Mouse (Mus musculus): Measurements from ENCODE around the gene Eif2b2. TPM values are rescaled to one million over a fixed set of nuclear protein-coding genes. Genes with fewer than 3 reads are reported as not detected.

The Eif2b2 gene
- polyA plus RNA-seq, 2 experiments from 2014 or later = 67.3 to 94.7 TPM

DNA sequence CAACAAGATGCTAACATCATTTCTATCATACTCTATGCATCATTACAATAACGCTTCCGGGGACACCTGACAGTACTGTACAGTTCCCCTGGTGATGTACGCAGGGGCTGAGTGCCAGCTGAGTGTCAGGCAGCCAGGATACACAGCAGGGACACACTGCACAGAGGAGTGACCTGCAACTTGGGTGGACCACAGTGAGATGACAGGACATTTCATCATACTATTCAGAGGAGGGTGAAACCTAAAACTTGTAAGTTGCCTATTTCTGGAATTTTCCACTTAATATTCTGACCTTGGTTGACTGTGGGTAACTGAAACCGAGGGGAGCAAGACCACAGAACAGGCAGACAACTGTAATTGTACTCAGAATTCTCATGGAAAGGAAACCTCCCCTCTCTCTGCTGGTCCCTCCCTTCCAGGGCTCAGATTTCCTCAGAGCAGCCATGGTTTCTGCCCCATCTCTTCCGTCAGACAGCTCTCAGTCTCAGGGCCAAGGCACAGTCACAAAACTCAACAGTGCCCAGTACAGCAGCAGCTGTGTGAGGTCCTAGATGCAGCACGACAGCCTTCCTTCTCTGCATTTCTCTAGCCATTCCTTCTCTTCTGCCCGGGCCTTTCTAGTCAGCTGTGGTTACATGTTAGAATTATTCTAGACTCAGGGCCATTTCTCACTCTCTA, 36.9 kb downstream of the Eif2b2 start:
- ATAC-seq = no peak

DNA sequence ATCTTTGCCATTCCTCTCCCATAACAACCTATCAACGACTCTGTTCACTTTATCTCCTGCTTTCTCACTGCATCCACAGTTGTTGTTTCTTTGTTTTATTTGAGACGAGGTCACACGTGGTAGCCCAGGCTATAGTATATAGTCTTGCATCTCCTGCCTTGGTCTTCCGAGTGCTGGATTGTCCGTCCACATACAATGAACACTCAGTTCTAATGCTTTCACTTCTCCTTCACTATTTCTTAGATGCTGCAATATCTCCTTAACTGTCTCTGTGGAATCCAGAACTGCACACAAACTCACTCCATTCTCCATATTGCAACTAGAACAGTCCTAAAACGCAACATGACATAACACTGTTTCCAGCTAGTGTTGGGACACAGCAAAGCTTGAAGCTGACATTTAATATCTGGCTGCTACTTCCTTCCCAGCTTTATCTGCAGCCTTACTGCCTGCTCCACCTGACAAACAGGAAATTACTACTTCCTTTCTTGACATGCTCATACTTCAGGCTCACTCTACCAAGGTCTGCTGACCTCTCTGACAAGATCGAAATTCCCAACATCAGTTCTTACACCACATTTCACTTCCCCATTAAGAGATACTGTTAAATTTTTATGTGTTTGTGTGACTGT, 37.8 kb downstream of the Eif2b2 start:
- peak; percentile 85 for ATAC-seq

DNA sequence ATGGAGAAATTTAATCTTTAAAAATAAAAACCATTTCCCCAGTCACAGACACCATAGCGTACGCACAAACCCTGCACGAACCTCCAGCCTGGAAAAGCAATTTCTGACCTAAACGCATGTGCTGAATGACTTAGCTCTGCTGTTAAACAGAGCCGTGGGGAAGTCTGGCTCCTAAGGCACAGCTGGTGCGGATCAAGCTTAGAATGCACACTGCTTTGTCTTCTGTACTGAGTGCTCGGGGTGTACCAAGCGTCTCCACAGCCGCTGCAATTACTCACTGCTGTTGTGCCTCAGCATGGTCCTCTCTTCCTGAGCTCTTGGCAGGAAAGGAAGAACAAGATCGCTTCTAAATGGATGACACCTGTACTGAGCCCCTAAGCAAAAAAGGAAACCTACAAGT, 43.2 kb downstream of the Eif2b2 start:
- no peak for ATAC-seq

DNA sequence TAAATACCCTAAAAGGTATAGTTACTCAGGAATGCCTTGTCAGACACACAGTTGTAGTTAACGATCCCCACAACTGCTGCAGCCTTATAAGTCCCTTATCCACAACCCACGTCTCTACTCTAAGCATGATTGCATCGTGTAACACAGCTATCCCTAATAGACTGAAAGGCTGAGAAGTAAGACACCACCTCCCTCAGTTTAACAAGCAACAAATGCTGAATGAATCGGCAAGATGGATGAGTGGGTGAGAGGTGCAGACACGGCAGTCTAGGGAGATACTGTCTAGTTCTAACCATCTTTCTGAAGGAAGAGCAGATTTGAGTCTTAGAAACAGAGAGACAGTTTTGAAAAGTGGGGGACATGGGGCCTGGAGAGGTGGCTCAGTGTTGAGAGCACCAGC, 43.9 kb downstream of the Eif2b2 start:
- ATAC-seq = no peak

DNA sequence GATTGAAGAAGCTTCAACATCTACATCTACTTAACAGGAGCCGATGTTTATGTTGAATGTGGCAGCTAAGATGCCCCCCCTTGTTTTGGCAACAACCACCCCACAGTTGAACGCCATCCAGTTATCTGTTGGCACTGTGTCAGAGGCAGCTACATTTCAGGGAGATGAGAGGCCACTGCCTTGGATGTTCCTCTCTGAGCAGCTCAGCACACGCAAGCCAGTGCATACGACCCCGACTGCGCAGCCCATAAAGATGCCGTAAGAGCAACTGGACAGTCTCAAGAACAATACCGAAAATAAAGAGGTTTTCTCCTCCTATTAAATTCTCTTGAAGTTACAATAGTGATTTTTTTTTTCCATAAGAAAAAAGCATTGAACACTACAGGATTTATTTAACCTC, 45.2 kb downstream of the Eif2b2 start:
- no peak for ATAC-seq

DNA sequence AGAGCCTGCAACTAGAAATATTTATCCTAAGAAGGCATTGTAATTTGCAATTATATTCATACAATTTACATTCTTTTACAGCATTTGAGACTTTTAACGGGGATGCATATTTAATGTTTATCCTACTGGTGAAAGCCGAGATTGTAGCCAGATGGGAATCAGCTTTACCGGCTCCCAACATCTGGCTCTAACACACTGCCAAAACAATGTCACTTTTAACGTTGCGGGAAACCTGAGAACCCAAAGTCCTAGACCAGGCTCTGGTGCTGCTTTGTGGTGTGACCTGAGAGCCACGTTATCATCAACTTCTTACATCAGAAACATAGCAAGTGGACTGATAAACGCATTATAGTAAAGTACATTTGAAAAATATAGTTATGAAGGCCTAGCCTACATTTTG, 45.7 kb downstream of the Eif2b2 start:
- no peak for ATAC-seq

DNA sequence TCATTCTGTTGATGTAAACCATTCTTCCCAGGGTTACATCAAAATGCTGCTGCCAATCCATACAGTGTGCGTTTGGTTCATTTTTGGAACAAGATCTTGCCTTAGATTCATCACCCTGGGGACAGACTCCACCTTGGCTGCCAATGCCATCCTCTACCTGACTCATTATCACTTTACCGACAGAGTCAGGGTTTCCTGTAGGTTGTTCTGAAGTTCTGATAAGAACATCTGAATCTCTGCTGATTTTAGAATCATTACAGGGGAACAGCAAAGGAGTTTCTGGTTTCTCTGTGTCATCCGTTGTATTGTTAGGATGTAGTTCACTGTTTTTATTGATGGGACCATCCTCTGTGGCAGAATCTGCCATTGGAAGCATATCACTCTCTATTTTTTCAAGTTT, 47.0 kb downstream of the Eif2b2 start:
- ATAC-seq = no peak

DNA sequence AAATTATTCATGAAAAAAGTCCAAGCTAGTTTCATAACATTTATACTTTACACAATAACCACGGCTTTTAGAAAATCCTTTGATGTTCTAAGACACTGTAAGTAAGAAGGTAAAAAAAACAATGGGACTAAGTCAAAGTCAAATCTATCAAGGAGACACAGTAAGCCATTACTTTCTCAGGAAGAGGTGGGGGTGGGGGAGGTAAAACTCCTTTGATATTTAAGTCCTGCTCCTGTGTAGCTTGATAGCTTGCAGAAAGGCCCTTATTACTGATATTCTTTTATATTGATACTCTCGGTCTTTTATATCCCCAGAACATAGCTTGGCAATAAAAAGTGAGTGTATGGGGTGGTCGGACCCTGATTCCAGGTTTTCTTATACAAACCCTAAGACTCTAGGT, 50.5 kb downstream of the Eif2b2 start:
- ATAC-seq = no peak

DNA sequence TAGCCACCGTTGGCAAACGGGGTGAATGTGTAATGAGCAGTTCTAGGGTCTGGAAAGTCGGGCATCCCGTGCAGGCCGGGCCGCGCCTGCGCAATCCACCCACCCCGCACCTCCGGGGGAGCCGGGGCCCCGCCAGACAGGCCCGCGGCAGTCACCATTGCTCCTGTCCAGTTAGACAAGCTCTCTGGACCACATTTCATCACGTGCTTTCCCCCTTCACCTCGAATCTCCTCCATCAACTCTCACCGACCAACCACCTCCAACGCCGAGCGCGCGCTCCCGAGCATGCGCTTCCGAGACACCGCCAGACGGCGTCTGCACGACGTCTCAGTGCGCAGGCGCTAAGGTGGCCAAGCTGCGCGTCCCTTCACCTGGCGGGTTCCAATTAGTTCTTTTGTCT, 51.0 kb downstream of the Eif2b2 start, which contains the start of gene Mlh3:
Gene Mlh3, minus strand, starts transcription at position 281 of the 400 bp plus-strand sequence.
- ATAC-seq = peak; percentile 92

DNA sequence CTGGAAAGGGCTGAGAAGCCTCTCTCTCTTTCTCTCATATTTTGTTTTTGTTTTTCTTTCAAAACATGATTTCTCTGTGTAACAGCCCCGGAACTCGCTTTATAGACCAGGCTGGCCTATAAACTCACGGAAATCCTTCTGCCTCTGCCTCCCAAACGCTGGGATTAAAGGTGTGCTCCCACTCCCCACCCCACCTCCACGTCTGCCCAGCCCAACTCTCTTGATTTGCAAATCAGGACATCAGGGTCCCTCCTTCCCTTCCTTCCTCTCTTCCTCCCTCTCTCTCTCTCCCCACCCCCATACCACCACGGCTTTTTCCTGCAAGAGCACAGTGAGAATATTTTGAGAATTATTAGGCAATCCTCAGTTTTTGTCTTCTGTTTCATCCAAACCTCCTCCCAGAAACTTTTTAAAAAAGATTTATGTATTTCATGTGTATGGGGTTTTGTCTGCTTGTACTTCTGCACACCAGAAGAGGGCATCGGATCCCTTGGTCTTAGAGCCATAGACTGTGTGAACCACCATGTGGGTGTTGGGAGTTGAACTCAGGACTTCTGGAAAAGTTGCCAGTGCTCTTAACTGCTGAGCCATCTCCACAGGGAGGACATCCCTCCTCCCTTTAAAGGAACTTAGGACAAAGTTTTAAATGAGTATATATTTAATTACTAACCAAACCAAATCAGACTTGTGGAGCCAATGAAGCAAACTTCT, 52.0 kb downstream of the Eif2b2 start:
- ATAC-seq = no peak

DNA sequence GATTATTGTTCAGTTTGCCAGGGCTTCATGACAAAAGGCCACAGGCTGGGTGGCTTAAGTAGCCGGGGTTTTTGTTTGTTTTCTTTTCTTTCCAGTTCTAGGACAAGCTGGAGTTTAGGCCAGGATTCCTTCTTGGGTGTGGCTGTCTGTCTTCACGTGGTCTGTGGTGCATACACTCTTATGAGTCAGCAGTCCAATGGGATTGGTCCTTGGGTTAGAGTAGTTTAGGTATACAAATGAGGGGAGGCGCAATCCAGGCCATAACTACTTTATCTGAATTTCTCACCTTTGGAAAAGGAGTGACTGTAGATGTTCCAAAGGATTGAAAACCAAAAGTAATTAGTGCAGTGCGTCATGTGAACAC, 52.5 kb downstream of the Eif2b2 start:
- no peak for ATAC-seq

DNA sequence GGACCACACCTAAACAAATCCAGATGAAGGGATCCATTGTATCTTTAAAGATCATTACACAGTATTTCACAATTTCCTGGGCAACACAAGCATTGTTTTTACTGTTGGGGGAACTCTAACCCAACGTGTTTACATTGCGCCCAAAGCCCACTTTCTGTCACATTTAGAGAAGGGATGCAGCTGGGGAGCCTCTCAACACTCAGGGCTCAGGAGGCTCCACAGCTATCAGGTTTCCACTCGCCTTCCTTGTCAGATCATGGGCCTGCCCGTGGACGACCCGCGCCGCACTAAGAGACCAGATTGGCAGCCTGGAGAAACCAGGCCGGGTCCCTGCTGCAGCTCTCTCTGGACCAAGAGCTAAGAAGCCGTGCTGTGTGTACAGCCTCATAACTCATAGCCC, 54.2 kb downstream of the Eif2b2 start:
- no peak for ATAC-seq

Other genes starting within 250 kb of the Eif2b2 start
- gene Fcf1, start 248.6 kb upstream of the Eif2b2 start, polyA plus RNA-seq (2017; shearing (Covaris generic)) = 100 to 1,000 TPM; 189 to 203 TPM
- gene Arel1, start 248.6 kb upstream of the Eif2b2 start, polyA plus RNA-seq (2017; shearing (Covaris generic)) = 10 to 100 TPM; 28.4 to 28.7 TPM
- 10 to 100 TPM; 35.5 to 43.3 TPM for gene Ylpm1, start 223.2 kb upstream of the Eif2b2 start, polyA plus RNA-seq (2017; shearing (Covaris generic))
- gene Prox2, start 108.7 kb upstream of the Eif2b2 start, polyA plus RNA-seq (2017; shearing (Covaris generic)) = 1 to 10 TPM; 3.4 to 5.5 TPM
- 10 to 100 TPM; 57.2 to 73.7 TPM for gene Dlst, start 108.6 kb upstream of the Eif2b2 start, polyA plus RNA-seq (2017; shearing (Covaris generic))
- gene Rps6kl1, start 68.2 kb upstream of the Eif2b2 start, polyA plus RNA-seq (2017; shearing (Covaris generic)) = under 1 TPM; 0.28 to 0.43 TPM
- gene Pgf, start 41.7 kb upstream of the Eif2b2 start, polyA plus RNA-seq (2017; shearing (Covaris generic)) = not detected
- 10 to 100 TPM; 11.9 to 17.2 TPM for gene Mlh3, start 51.1 kb downstream of the Eif2b2 start, polyA plus RNA-seq (2017; shearing (Covaris generic))
- 10 to 100 TPM; 55.7 to 59.0 TPM for gene Acyp1, start 69.0 kb downstream of the Eif2b2 start, polyA plus RNA-seq (2017; shearing (Covaris generic))
- under 1 TPM; 0.39 to 0.65 TPM for gene Zc2hc1c, start 69.1 kb downstream of the Eif2b2 start, polyA plus RNA-seq (2017; shearing (Covaris generic))
- gene Nek9, start 119.9 kb downstream of the Eif2b2 start, polyA plus RNA-seq (2017; shearing (Covaris generic)) = 10 to 100 TPM; 11.2 to 13.9 TPM
- gene Tmed10, start 155.4 kb downstream of the Eif2b2 start, polyA plus RNA-seq (2017; shearing (Covaris generic)) = 100 to 1,000 TPM; 211 to 243 TPM

All from CD4-positive, CD25-positive, alpha-beta regulatory T cell, adult 4 months (primary cell).